Mouse (Mus musculus) heart, embryonic 14.5 days (tissue): ENCODE data around the gene Fbxo21. TPM values are rescaled to one million over a fixed set of nuclear protein-coding genes. Genes with fewer than 3 reads are reported as not detected.

Experiments used
- ATAC-seq: fragments of 200-750 bp; cut with Nextera tagmentation; 2 replicates; pipeline ENCODE4 v1.8.0; 2017; ENCODE audit warnings: low read depth, moderate TSS enrichment; ENCODE audit not compliant: insufficient number of reproducible peaks, insufficient read depth, low FRiP score
- H3K27ac ChIP-seq, 2 experiments: fragments of 200-500 bp in 1 of 2; fragments of 300-500 bp in 1 of 2; sonication (generic) in 1 of 2; replicated peaks in 1 of 2; 2 replicates each; pipeline ENCODE4 v1.5.1; 2012 to 2014; ENCODE audit warnings: low read depth in 2 of 2, low read length in 2 of 2, control low read depth in 1 of 2, mild to moderate bottlenecking in 1 of 2, mixed read lengths in 1 of 2; ENCODE audit not compliant: control insufficient read depth in 1 of 2, insufficient read depth in 1 of 2
- H3K27me3 ChIP-seq: fragments of 300-500 bp; sonication (generic); 2 replicates; pipeline ENCODE4 v1.6.1; 2014; ENCODE audit warnings: mild to moderate bottlenecking, low read length, control low read depth; ENCODE audit not compliant: control insufficient read depth, insufficient read depth
- H3K36me3 ChIP-seq: fragments of 300-500 bp; sonication (generic); 2 replicates; pipeline ENCODE4 v1.6.1; 2014; ENCODE audit warnings: mild to moderate bottlenecking, control low read depth, low read length, mixed read lengths; ENCODE audit not compliant: control insufficient read depth, insufficient read depth
- H3K4me1 ChIP-seq, 2 experiments: fragments of 200-500 bp in 1 of 2; fragments of 300-500 bp in 1 of 2; sonication (generic) in 1 of 2; 2 replicates each; pipeline ENCODE4 v1.6.1; 2012 to 2014; ENCODE audit warnings: low read length in 2 of 2, control low read depth in 1 of 2, mixed read lengths in 1 of 2; ENCODE audit not compliant: control insufficient read depth in 2 of 2, insufficient read depth in 2 of 2
- H3K4me2 ChIP-seq: fragments of 300-500 bp; sonication (generic); 2 replicates; pipeline ENCODE4 v1.6.1; 2014; ENCODE audit warnings: mild to moderate bottlenecking, low read length
- H3K4me3 ChIP-seq, 2 experiments: fragments of 200-500 bp in 1 of 2; fragments of 300-500 bp in 1 of 2; sonication (generic) in 1 of 2; 2 replicates each; pipeline ENCODE4 v1.5.1; 2012 to 2014; ENCODE audit warnings: low read length in 2 of 2, mild to moderate bottlenecking in 2 of 2, control low read depth in 1 of 2, low read depth in 1 of 2, moderate library complexity in 1 of 2; ENCODE audit not compliant: control insufficient read depth in 1 of 2, insufficient read depth in 1 of 2
- H3K9ac ChIP-seq: fragments of 300-500 bp; sonication (generic); 2 replicates; pipeline ENCODE4 v1.6.1; 2014; ENCODE audit warnings: mild to moderate bottlenecking, low read length
- H3K9me3 ChIP-seq: fragments of 300-500 bp; sonication (generic); 2 replicates; pipeline ENCODE4 v1.6.1; 2016; ENCODE audit warnings: low read length, control low read depth; ENCODE audit not compliant: control insufficient read depth
- WGBS: fragments of 180-500 bp; shearing (Covaris S2); extraction: QIAGEN DNeasy Blood & Tissue Kit; methylation state at CpG from one replicate; pipeline ENCODE4 v1.1.7; 2014; 5-methylcytosine and 5-hydroxymethylcytosine counted together
- polyA plus RNA-seq: library from polyadenylated mRNA; unstranded; fragments of >200 nt; fragmentation: Nextera tagmentation; extraction: Ambion mirVana; gene quantifications from 2 replicates; pipeline ENCODE4 v1.2.1, GENCODE M21; 2014

Gene Fbxo21
- polyA plus RNA-seq, 1 experiment from 2014 or later: 53.8 TPM

- no peak overlapping the region for H3K27ac ChIP-seq
- 60% methylated on average over 11 of the region's 11 CpGs for WGBS
- 0 out of 2 replicates have a peak, but pooled peaks cover 8% of the 10 kb centered on the region for H3K27me3 ChIP-seq
- no peak overlapping the region for H3K9ac ChIP-seq
- no peak for ATAC-seq
- H3K4me3 ChIP-seq: no peak overlapping the region
- no peak overlapping the region for H3K4me2 ChIP-seq
- H3K4me1 ChIP-seq: peaks cover 3 to 5% of the 10 kb centered on the region in 2 experiments; a peak in 3 of 4 replicates
- no peaks in the 10 kb centered on the region for H3K36me3 ChIP-seq
- no peaks in the 10 kb centered on the region for H3K9me3 ChIP-seq
These were observed 43.4 kb downstream of the Fbxo21 start for GRCm38 (mm10) chr5:118019905-118020304.

DNA sequence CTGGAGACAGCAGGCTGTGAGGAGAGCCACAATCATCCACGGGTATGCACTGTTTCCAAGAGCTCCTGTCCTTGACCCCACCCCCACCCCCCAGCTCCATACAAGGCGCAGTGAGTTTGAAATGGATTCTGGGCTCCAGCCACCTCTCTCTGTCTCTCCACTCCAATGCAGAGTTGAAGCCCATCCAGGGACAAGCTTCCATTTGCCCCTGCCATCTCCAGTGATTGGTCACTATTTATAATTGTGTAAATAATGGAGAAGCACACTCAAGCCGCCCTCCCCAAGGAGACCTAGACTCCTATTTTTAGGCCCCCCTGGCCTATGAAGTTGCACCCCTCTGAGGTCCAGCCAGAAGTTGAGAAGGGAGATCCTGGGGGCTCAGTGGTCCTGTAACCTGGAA, 46.5 kb downstream of the Fbxo21 start:
- Histone ChIP-seq H3K27ac (no peak overlapping the region), H3K4me2 (no peak overlapping the region), H3K9ac (no peak overlapping the region), H3K4me1 (peaks cover 9 to 20% of the 10 kb centered on the region in 2 experiments; a peak in 3 of 4 replicates), H3K4me3 (no peak overlapping the region), H3K27me3 (peaks cover 31% of the 10 kb centered on the region), H3K36me3 (no peaks in the 10 kb centered on the region), H3K9me3 (no peaks in the 10 kb centered on the region)
- ATAC-seq: no peak
- WGBS: 35% methylated on average over 3 of the region's 3 CpGs

DNA sequence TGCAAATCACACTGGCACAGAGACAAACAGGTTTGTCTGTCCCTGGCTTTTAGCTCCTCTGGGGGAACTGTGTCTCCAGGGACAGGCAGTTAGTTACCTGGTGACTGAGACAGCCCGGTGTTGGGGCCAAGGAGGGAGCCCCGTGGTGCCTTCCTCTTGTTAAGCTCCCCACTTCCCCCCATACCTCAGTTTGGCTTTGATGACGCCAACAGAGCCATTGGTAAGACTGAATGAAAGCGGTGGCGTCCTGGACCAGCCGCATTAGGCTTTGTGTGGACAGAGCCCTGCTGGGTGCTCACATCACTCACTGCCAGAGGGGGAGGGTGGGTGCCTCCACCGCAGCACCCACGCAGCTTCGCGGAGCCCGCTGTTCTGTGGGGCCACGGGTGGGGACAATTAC, 49.4 kb downstream of the Fbxo21 start:
- Histone ChIP-seq H3K9ac (no peak overlapping the region), H3K9me3 (no peaks in the 10 kb centered on the region), H3K4me2 (peak overlapping the region; percentile 99; the same call in 1 of the 2 replicates), H3K27me3 (peaks cover 51% of the 10 kb centered on the region), H3K27ac (no peak overlapping the region), H3K36me3 (no peaks in the 10 kb centered on the region), H3K4me1 (peaks cover 12 to 37% of the 10 kb centered on the region in 2 experiments; a peak in 3 of 4 replicates), H3K4me3 (no peak overlapping the region)
- 11% methylated on average over 12 of the region's 12 CpGs for WGBS
- ATAC-seq: no peak

DNA sequence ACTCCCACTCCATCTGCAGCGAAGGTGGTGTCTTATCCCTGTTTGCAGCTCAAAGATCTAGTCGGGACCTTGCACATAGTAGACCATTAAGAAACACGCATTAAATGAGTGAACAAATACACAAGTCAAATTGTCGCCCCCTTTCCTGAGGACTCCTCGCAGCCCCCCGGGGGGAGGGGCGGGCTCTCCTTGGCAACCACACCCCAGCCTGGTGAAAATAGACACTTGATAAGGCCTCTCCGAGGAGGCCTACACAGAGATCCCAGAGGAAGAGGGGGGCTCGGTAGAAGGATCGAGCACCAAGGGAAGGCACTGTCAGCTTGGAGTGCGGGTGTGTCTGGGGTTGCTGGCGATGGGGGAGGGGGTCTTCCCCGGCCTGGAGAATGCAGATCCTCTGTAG, 49.8 kb downstream of the Fbxo21 start:
- ATAC-seq: no peak
- Histone ChIP-seq H3K27me3 (peaks cover 51% of the 10 kb centered on the region), H3K9ac (peak overlapping the region; percentile 38; the same call in 1 of the 2 replicates), H3K9me3 (no peaks in the 10 kb centered on the region), H3K4me2 (peak overlapping the region; percentile 99), H3K27ac (no peak overlapping the region), H3K4me3 (peak overlapping the region in 1 of 2 experiments; percentile 76; a peak in 1 of 4 replicates), H3K4me1 (peaks cover 12 to 38% of the 10 kb centered on the region in 2 experiments; a peak in 3 of 4 replicates), H3K36me3 (no peaks in the 10 kb centered on the region)
- 1% methylated on average over 13 of the region's 13 CpGs for WGBS

GRCm38 (mm10) chr5:118027101-118027697, 50.7 kb downstream of the Fbxo21 start:
- 2% methylated on average over 39 of the region's 39 CpGs for WGBS

GRCm38 (mm10) chr5:118027698-118028190, 51.2 kb downstream of the Fbxo21 start, which contains the start of gene Tesc:
Gene Tesc (plus strand): TSS chr5:118027743.
- Histone ChIP-seq H3K27ac (no peak within 1 kb of the TSS), H3K27me3 (peaks cover 51% of the 10 kb centered on the region), H3K9ac (peak within 1 kb of the TSS; percentile 72), H3K9me3 (no peaks in the 10 kb centered on the region), H3K4me3 (peak within 1 kb of the TSS; percentile 53 to 76), H3K4me2 (peak within 1 kb of the TSS; percentile 99), H3K36me3 (no peaks in the 10 kb centered on the region), H3K4me1 (peaks cover 12 to 38% of the 10 kb centered on the region in 2 experiments; a peak in 3 of 4 replicates)
- under 1% methylated on average over 49 of the region's 63 CpGs for WGBS
- ATAC-seq: no peak

More at GRCm38 (mm10) chr5:118027101-118027697, 50.7 kb downstream of the Fbxo21 start:
- peaks cover 12 to 38% of the 10 kb centered on the region in 2 experiments; a peak in 3 of 4 replicates for H3K4me1 ChIP-seq
- no peaks in the 10 kb centered on the region for H3K36me3 ChIP-seq
- no peak overlapping the region for H3K27ac ChIP-seq
- H3K9me3 ChIP-seq: no peaks in the 10 kb centered on the region
- H3K4me3 ChIP-seq: peak overlapping the region; percentile 53 to 76
- peak overlapping the region; percentile 99 for H3K4me2 ChIP-seq
- peak overlapping the region; percentile 72 for H3K9ac ChIP-seq
- ATAC-seq: 0 out of 2 replicates have a peak, but pooled peaks have one; percentile 14
- H3K27me3 ChIP-seq: peaks cover 51% of the 10 kb centered on the region

DNA sequence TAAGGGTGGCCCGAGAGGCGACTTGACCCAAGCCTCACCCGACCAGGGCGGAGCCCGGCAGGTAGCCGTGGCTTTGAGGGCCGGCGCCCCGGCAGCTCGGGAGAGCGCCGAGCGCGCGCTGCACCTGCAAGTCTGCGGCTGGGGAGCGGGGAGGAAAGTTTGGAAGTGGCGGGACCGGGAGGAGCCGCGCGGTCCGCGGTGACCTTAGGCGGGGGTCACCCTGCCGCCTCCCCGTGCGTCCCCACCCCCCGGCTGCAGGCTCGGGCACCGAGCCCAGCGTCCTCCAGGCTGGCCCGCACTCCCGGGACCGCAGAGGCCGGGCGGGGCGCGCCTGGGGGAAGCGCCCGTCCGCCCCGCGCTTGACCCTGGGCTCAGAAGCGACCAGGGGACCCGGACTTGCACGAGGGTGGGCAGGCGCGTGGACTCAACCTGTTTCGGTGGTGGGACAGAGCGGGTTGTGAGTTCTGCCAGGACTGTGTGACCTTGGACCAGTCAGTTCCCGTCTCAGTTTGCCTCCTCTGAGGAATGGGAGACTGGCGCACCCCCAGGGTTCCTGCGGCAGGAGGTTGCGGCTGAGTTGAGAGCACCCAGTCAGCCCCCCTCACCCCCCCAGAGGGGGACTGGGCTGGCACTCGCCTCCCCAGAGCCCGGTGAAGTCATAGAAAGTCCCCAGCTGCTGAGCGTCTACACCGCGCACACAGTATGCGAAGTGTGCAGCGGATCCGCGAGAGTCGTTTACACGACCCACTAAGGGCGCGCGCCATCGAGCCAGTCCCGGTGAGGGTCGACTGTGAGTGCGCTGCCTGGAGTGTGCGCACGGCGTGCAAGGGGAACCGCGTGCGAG, 51.9 kb downstream of the Fbxo21 start:
- Histone ChIP-seq H3K9me3 (no peaks in the 10 kb centered on the region), H3K36me3 (no peaks in the 10 kb centered on the region), H3K27ac (no peak overlapping the region), H3K4me2 (peak overlapping the region; percentile 99), H3K4me3 (peak overlapping the region; percentile 53 to 76), H3K4me1 (peaks cover 16 to 39% of the 10 kb centered on the region in 2 experiments), H3K9ac (peak overlapping the region; percentile 72), H3K27me3 (peaks cover 51% of the 10 kb centered on the region)
- WGBS: 2% methylated on average over 66 of the region's 79 CpGs
- ATAC-seq: no peak
